Mouse (Mus musculus): ENCODE data around the gene St5. TPM values are rescaled to one million over a fixed set of nuclear protein-coding genes. Genes with fewer than 3 reads are reported as not detected.

The St5 gene
- polyA plus RNA-seq (2015; fragmentation: Nextera tagmentation; extraction: Ambion mirVana) = 10.9 and 14.4 TPM in 2 replicates

DNA sequence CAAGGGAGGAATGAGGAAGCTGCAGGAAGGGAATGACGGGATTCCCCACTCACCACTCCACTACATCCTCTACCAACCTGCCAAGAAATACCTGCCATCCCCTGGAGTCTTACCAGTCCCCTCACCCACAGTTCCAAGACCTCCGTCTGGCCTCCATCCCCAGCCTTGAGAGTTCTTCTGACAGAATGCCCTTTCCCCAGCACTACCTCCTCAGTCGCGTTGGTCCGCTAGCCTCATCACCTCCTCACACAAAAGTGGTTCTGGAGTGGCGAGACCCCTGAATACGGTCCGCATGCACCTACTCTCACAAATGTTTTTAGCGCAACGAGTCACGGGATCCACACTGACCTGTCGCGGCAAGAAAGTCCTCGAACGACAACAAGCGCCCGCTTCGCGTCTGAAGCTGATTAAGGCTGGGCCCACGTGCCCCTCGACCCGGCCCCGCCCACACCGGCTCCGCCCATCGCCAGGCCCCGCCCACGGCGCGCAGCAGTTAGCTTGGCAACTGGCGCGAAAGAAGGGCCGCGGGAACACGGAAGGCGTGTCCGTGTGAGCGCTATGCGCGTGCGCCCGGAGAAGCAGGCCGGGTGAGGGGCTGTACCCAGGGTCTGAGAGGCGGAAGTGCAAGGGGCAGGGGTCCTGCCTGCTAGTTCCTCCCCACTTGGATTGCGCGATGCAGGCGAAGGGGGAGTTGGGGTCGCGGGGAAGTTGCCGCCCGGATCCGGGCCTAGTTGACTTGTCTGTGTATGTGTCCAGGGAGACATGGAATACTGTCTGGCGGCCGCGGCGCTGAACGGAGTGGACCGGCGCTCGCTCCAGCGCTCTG, at the start of gene St5, which contains the start of gene Akip1:
TSS of gene St5 (minus strand) at position 416 of the 826 bp plus-strand sequence.
TSS of gene Akip1 (plus strand) at position 501 of the 826 bp plus-strand sequence.
- no peaks in the 10 kb centered on the region for H3K36me3 ChIP-seq (ENCODE audit: control insufficient read depth, insufficient read depth)
- ATAC-seq = peak; percentile 97
- H3K4me3 ChIP-seq (replicated peaks; ENCODE audit: low read length) = peak within 1 kb of the TSS; percentile 85
- peak within 1 kb of the TSS; percentile 56 for H3K27ac ChIP-seq (ENCODE audit: low read length)
- peaks cover 8% of the 10 kb centered on the region; the same call in 1 of the 2 replicates for H3K4me1 ChIP-seq (replicated peaks; ENCODE audit: control insufficient read depth, insufficient read depth, low read length)
- H3K9ac ChIP-seq (replicated peaks; ENCODE audit: low read depth, low read length) = peak within 1 kb of the TSS; percentile 78
- WGBS = under 1% methylated on average over 61 of the region's 61 CpGs
- H3K4me2 ChIP-seq (ENCODE audit: low read length) = peak within 1 kb of the TSS; percentile 87
- H3K27me3 ChIP-seq (replicated peaks; ENCODE audit: control insufficient read depth, insufficient read depth, low read length) = no peaks in the 10 kb centered on the region
- no peaks in the 10 kb centered on the region for H3K9me3 ChIP-seq (ENCODE audit: control insufficient read depth, low read length)

DNA sequence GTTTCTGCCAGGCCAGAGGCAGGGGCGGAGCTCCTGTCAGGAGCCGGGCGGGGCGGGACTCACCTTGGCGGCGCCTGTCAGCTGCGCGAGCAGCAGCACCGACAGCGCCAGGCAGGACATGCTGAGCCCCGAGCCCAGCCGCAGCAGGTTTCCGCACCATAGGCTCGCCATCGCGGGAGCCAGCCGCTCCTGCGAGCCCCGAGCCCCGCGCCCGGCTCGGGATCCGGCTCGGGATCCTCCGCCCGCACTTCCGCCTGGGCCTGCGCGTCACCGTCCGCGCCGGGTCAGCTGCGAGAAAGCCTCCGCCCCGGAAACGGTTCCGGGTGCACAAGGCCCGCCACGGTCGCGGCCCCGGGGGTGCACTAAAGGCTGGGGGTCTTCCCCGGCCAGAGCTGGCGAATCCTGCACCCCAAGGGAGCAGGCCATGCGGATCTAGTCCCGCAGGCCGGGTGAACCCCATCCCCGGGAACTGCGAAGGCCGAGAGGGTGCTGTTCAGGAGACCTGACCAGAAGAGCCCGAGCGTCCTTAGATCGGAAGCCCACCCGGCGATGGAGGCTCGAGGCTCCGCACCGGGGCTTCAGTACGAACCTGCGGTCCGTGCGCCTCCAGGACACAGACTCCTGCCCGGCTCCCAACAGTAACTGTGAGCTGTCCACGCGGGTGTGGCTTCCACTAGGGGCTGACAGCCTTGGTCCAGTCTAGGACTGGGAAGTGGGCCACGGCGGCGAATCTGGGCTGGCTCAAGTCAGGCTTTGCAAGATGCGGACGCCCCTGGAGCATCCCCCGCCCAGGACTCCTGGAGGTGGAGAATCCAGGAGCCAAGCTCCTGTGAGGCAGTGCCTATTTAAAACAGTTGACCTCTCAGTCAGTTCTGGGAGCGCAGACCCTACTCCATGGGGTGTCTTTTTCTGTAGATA, 48.9 kb upstream of the St5 start, which contains the start of gene Tmem9b:
TSS of gene Tmem9b (minus strand) at position 868 of the 918 bp plus-strand sequence.
- Histone ChIP-seq H3K36me3 (ENCODE audit: control insufficient read depth, insufficient read depth) (no peaks in the 10 kb centered on the region), H3K9me3 (ENCODE audit: control insufficient read depth, low read length) (no peaks in the 10 kb centered on the region), H3K4me2 (ENCODE audit: low read length) (peak within 1 kb of the TSS; percentile 76), H3K4me1 (replicated peaks; ENCODE audit: control insufficient read depth, insufficient read depth, low read length) (peaks cover 16% of the 10 kb centered on the region), H3K4me3 (replicated peaks; ENCODE audit: low read length) (peak within 1 kb of the TSS; percentile 86), H3K9ac (replicated peaks; ENCODE audit: low read depth, low read length) (peak within 1 kb of the TSS; percentile 90), H3K27ac (ENCODE audit: low read length) (peak within 1 kb of the TSS; percentile 70), H3K27me3 (replicated peaks; ENCODE audit: control insufficient read depth, insufficient read depth, low read length) (no peaks in the 10 kb centered on the region)
- under 1% methylated on average over 58 of the region's 74 CpGs for WGBS
- peak; percentile 91 for ATAC-seq

DNA sequence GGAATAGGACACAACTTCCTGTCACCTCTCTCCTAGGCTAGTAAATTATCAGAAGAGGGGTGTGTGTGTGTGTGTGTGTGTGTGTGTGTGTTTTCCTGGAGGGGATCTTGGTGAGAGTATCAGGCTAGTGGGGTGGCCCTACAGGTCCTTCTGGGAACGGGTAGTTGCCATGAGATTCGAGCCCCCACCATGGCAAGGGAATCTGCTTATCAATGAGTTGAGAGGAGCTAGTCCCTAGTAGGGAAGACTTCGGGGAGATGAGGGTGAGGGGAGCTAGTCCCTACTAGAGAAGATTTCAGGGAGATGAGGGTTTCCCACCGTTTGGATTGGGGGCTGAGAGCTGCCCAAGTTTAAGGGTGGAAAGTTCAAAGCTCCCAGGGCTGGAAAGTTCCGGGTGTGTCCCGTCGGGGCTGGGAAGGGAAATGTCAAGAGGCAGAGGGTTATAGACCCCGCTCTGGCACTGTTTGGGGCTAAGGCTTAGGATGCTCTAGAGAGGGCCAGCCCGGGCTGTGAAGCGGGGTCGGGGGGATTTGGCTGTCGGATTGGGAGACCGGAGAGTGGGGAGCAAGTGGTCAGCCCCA, 48.1 kb upstream of the St5 start:
- 5% methylated on average over 13 of the region's 13 CpGs for WGBS
- H3K36me3 ChIP-seq (ENCODE audit: control insufficient read depth, insufficient read depth) = no peaks in the 10 kb centered on the region
- peaks cover 16% of the 10 kb centered on the region for H3K4me1 ChIP-seq (replicated peaks; ENCODE audit: control insufficient read depth, insufficient read depth, low read length)
- H3K4me2 ChIP-seq (ENCODE audit: low read length) = peak overlapping the region; percentile 76
- H3K9me3 ChIP-seq (ENCODE audit: control insufficient read depth, low read length) = no peaks in the 10 kb centered on the region
- peak overlapping the region; percentile 90 for H3K9ac ChIP-seq (replicated peaks; ENCODE audit: low read depth, low read length)
- no peaks in the 10 kb centered on the region for H3K27me3 ChIP-seq (replicated peaks; ENCODE audit: control insufficient read depth, insufficient read depth, low read length)
- ATAC-seq = peak; percentile 18
- H3K27ac ChIP-seq (ENCODE audit: low read length) = peak overlapping the region; percentile 70
- H3K4me3 ChIP-seq (replicated peaks; ENCODE audit: low read length) = peak overlapping the region; percentile 86

DNA sequence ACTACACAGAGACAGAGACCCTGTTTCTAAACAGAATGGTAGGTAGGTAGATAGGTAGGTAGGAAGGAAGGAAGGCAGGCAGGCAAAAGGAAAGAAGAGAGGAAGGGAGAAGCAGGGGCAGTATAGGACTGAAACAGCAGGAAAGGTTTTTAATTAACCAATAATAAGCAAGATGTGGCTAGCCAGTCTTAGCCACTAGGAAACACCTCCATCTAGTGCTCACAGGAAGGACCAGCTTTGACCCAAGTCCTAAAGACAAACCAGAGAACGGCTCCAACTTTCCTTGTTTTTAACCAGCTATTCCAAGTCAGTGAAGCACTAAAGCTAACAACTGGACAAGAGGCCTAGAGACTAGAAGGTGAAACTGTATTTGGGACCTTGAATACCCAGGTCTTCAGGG, 44.3 kb upstream of the St5 start:
- 52% methylated on average over 1 of the region's 1 CpGs for WGBS
- Histone ChIP-seq H3K4me2 (ENCODE audit: low read length) (no peak overlapping the region), H3K36me3 (ENCODE audit: control insufficient read depth, insufficient read depth) (peaks cover 15% of the 10 kb centered on the region), H3K4me1 (replicated peaks; ENCODE audit: control insufficient read depth, insufficient read depth, low read length) (peaks cover 5% of the 10 kb centered on the region), H3K27ac (ENCODE audit: low read length) (no peak overlapping the region), H3K4me3 (replicated peaks; ENCODE audit: low read length) (no peak overlapping the region), H3K9me3 (ENCODE audit: control insufficient read depth, low read length) (no peaks in the 10 kb centered on the region), H3K27me3 (replicated peaks; ENCODE audit: control insufficient read depth, insufficient read depth, low read length) (no peaks in the 10 kb centered on the region), H3K9ac (replicated peaks; ENCODE audit: low read depth, low read length) (no peak overlapping the region)
- no peak for ATAC-seq

DNA sequence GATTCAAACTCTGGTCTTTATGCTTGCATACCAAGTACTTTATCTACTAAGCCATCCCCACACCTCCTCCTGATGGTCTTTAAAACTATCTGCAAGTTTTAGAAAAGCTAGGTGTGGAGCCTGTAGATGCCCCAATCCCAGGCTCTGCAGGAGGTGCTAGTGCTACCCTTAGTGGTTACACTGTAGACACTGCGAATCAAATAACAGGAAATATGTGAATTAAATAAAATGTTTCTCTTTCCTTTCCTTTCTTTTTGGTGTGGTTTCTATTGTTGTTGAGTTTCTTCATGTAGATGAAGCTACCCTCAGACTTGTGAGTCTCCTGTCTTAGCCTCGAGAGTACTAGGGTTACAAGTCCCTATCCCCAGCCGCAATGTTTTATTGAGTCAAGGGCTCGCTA, 38.3 kb upstream of the St5 start:
- H3K4me2 ChIP-seq (ENCODE audit: low read length) = no peak overlapping the region
- peaks cover 27% of the 10 kb centered on the region for H3K36me3 ChIP-seq (ENCODE audit: control insufficient read depth, insufficient read depth)
- no peak overlapping the region for H3K9ac ChIP-seq (replicated peaks; ENCODE audit: low read depth, low read length)
- H3K9me3 ChIP-seq (ENCODE audit: control insufficient read depth, low read length) = no peaks in the 10 kb centered on the region
- no peaks in the 10 kb centered on the region for H3K4me1 ChIP-seq (replicated peaks; ENCODE audit: control insufficient read depth, insufficient read depth, low read length)
- ATAC-seq = no peak
- H3K4me3 ChIP-seq (replicated peaks; ENCODE audit: low read length) = no peak overlapping the region
- no peaks in the 10 kb centered on the region for H3K27me3 ChIP-seq (replicated peaks; ENCODE audit: control insufficient read depth, insufficient read depth, low read length)
- no peak overlapping the region for H3K27ac ChIP-seq (ENCODE audit: low read length)
- WGBS = 92% methylated on average over 4 of the region's 4 CpGs

DNA sequence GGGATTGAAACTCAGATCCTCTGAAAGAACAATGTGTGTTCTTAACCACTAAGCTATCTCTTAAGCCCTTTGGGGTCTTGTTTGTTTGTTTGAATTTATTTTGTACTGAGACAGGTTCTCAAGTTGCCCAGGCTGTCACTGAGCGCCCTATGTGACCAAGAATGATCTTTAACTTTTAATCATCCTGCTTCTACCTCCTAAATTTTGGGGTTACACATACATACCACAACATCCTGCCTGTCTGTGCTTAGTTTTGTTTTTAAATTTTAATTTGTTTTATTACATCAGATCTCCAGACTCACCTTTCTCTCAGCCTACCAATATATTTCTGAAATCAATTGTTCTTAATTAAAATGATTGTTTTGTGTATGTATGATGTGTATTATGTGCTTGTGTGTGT, 37.7 kb upstream of the St5 start:
- Histone ChIP-seq H3K4me2 (ENCODE audit: low read length) (no peak overlapping the region), H3K9ac (replicated peaks; ENCODE audit: low read depth, low read length) (no peak overlapping the region), H3K9me3 (ENCODE audit: control insufficient read depth, low read length) (no peaks in the 10 kb centered on the region), H3K27ac (ENCODE audit: low read length) (no peak overlapping the region), H3K27me3 (replicated peaks; ENCODE audit: control insufficient read depth, insufficient read depth, low read length) (no peaks in the 10 kb centered on the region), H3K4me3 (replicated peaks; ENCODE audit: low read length) (no peak overlapping the region), H3K36me3 (ENCODE audit: control insufficient read depth, insufficient read depth) (peaks cover 33% of the 10 kb centered on the region), H3K4me1 (replicated peaks; ENCODE audit: control insufficient read depth, insufficient read depth, low read length) (no peaks in the 10 kb centered on the region)
- 89% methylated on average over 1 of the region's 1 CpGs for WGBS
- no peak for ATAC-seq

DNA sequence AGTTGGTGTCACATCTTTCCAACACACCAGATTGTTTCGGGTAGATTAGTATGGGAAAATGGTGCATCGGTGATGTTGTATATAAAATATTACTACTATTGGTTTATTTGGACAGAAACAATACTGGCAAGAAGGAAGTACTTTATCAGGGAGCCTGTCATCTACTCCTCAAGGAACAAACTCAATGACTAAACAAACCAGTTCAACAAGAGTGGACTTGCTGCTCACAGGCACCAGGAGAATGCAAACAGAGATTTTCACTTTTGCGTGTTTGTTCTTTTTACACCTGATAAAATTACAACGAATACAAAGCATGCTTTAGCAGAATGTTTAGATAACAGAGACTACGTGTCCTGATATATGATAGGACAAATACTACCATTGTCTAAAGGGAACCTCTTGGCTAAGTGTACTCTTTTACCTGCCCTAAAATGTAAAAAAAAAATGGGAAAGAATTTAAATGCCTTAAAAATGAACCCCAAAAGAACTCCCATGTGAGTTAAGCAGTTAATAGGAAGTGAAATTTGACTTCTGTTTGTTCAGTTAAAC, 36.5 kb upstream of the St5 start:
- H3K27ac ChIP-seq (ENCODE audit: low read length) = no peak overlapping the region
- no peak overlapping the region for H3K9ac ChIP-seq (replicated peaks; ENCODE audit: low read depth, low read length)
- H3K4me1 ChIP-seq (replicated peaks; ENCODE audit: control insufficient read depth, insufficient read depth, low read length) = no peaks in the 10 kb centered on the region
- no peaks in the 10 kb centered on the region for H3K27me3 ChIP-seq (replicated peaks; ENCODE audit: control insufficient read depth, insufficient read depth, low read length)
- no peak for ATAC-seq
- 94% methylated on average over 5 of the region's 5 CpGs for WGBS
- no peak overlapping the region for H3K4me2 ChIP-seq (ENCODE audit: low read length)
- no peak overlapping the region for H3K4me3 ChIP-seq (replicated peaks; ENCODE audit: low read length)
- no peaks in the 10 kb centered on the region for H3K9me3 ChIP-seq (ENCODE audit: control insufficient read depth, low read length)
- peaks cover 33% of the 10 kb centered on the region for H3K36me3 ChIP-seq (ENCODE audit: control insufficient read depth, insufficient read depth)

DNA sequence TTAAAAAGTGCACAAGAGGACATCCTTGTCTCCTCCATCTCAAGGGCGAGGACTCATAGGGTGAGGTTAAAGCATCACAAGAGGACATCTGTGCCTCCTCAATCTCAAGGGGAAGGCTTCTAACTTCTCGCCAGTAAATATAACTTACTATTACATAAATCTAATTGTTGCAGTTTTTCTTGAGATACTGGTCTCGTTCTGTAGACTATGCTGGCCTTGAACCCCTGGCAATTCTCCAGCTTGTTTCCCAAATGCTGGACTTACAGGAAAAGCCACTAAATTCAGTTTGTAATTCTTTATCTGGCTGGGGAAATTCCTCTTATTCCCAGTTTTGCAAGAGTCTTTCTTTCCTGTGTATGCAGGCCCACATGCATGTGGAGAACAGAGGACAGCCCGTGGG, 31.4 kb upstream of the St5 start:
- Histone ChIP-seq H3K9ac (replicated peaks; ENCODE audit: low read depth, low read length) (no peak overlapping the region), H3K4me2 (ENCODE audit: low read length) (no peak overlapping the region), H3K4me1 (replicated peaks; ENCODE audit: control insufficient read depth, insufficient read depth, low read length) (no peaks in the 10 kb centered on the region), H3K4me3 (replicated peaks; ENCODE audit: low read length) (no peak overlapping the region), H3K36me3 (ENCODE audit: control insufficient read depth, insufficient read depth) (peaks cover 10% of the 10 kb centered on the region), H3K27me3 (replicated peaks; ENCODE audit: control insufficient read depth, insufficient read depth, low read length) (no peaks in the 10 kb centered on the region), H3K9me3 (ENCODE audit: control insufficient read depth, low read length) (no peaks in the 10 kb centered on the region), H3K27ac (ENCODE audit: low read length) (no peak overlapping the region)
- no peak for ATAC-seq
- WGBS = 93% methylated on average over 4 of the region's 4 CpGs

Measured in forebrain, embryonic 16.5 days (tissue).